Mouse (Mus musculus) neural tube, embryonic 15.5 days (tissue): Measurements from ENCODE around the gene Rasal2. TPM values are rescaled to one million over a fixed set of nuclear protein-coding genes. Genes with fewer than 3 reads are reported as not detected.

Source experiments
- ATAC-seq: fragments of 200-750 bp; cut with Nextera tagmentation; 2 replicates; pipeline ENCODE4 v1.8.0; 2017; ENCODE audit warnings: mild to moderate bottlenecking, moderate TSS enrichment, moderate library complexity; ENCODE audit not compliant: low FRiP score
- H3K27ac ChIP-seq: fragments of 300-500 bp; sonication (generic); replicated peaks from 2 replicates; pipeline ENCODE4 v1.5.1; 2015; ENCODE audit warnings: mild to moderate bottlenecking, inconsistent platforms
- H3K27me3 ChIP-seq: fragments of 300-500 bp; sonication (generic); replicated peaks from 2 replicates; pipeline ENCODE4 v1.6.1; 2015; ENCODE audit warnings: inconsistent platforms
- H3K36me3 ChIP-seq: fragments of 300-500 bp; sonication (generic); 2 replicates; pipeline ENCODE4 v1.6.1; 2015; ENCODE audit warnings: inconsistent platforms
- H3K4me1 ChIP-seq: fragments of 300-500 bp; sonication (generic); 2 replicates; pipeline ENCODE4 v1.6.1; 2015; ENCODE audit warnings: inconsistent platforms
- H3K4me2 ChIP-seq: fragments of 300-500 bp; sonication (generic); 2 replicates; pipeline ENCODE4 v1.6.1; 2015; ENCODE audit warnings: inconsistent platforms, mild to moderate bottlenecking, moderate library complexity
- H3K4me3 ChIP-seq: fragments of 300-500 bp; sonication (generic); replicated peaks from 2 replicates; pipeline ENCODE4 v1.5.1; 2015; ENCODE audit warnings: mild to moderate bottlenecking, inconsistent platforms
- H3K9ac ChIP-seq: fragments of 300-500 bp; sonication (generic); replicated peaks from 2 replicates; pipeline ENCODE4 v1.6.1; 2015; ENCODE audit warnings: mild to moderate bottlenecking, inconsistent platforms
- H3K9me3 ChIP-seq: fragments of 300-500 bp; sonication (generic); replicated peaks from 2 replicates; pipeline ENCODE4 v1.6.1; 2016; ENCODE audit warnings: inconsistent platforms
- WGBS: fragments of 180-500 bp; shearing (Covaris S2); methylation state at CpG from one replicate; pipeline ENCODE4 v1.1.7; 2015; ENCODE audit warnings: mixed read lengths; 5-methylcytosine and 5-hydroxymethylcytosine counted together
- polyA plus RNA-seq: library from polyadenylated mRNA; unstranded; fragments of >200 nt; fragmentation: Nextera tagmentation; extraction: Ambion mirVana; gene quantifications from 2 replicates; pipeline ENCODE4 v1.2.1, GENCODE M21; 2015

Rasal2 gene
- polyA plus RNA-seq, 1 experiment from 2014 or later, result 39.1 TPM

- Histone ChIP-seq H3K4me1 (peaks cover 17% of the 10 kb centered on the region), H3K9ac (no peak overlapping the region), H3K9me3 (no peaks in the 10 kb centered on the region), H3K4me2 (peak overlapping the region; percentile 34), H3K36me3 (peaks cover 15% of the 10 kb centered on the region), H3K27ac (no peak overlapping the region), H3K27me3 (no peaks in the 10 kb centered on the region), H3K4me3 (no peak overlapping the region)
- ATAC-seq, result no peak
- 36% methylated on average over 9 of the region's 9 CpGs for WGBS
Observed at GRCm38 (mm10) chr1:157178988-157179764, 233.2 kb downstream of the Rasal2 start.

GRCm38 (mm10) chr1:157169292-157169691 lies 243.1 kb downstream of the Rasal2 start:
- Histone ChIP-seq H3K4me3 (no peak overlapping the region), H3K36me3 (peaks cover 5% of the 10 kb centered on the region), H3K9me3 (no peaks in the 10 kb centered on the region), H3K9ac (no peak overlapping the region), H3K4me2 (no peak overlapping the region), H3K4me1 (no peaks in the 10 kb centered on the region), H3K27me3 (no peaks in the 10 kb centered on the region), H3K27ac (no peak overlapping the region)
- WGBS, result 84% methylated on average over 8 of the region's 8 CpGs
- no peak for ATAC-seq

- H3K4me3 ChIP-seq, result no peak overlapping the region
- no peaks in the 10 kb centered on the region for H3K27me3 ChIP-seq
- H3K27ac ChIP-seq, result no peak overlapping the region
- no peaks in the 10 kb centered on the region for H3K4me1 ChIP-seq
- no peaks in the 10 kb centered on the region for H3K9me3 ChIP-seq
- no peak overlapping the region for H3K9ac ChIP-seq
- ATAC-seq, result no peak
- peaks cover under 1% of the 10 kb centered on the region for H3K36me3 ChIP-seq
- no peak overlapping the region for H3K4me2 ChIP-seq
- WGBS, result 93% methylated on average over 7 of the region's 7 CpGs
Observed at GRCm38 (mm10) chr1:157168891-157169290, 243.5 kb downstream of the Rasal2 start.

- Histone ChIP-seq H3K27ac (no peak overlapping the region), H3K4me2 (no peak overlapping the region), H3K4me3 (no peak overlapping the region), H3K4me1 (no peaks in the 10 kb centered on the region), H3K27me3 (no peaks in the 10 kb centered on the region), H3K9ac (no peak overlapping the region), H3K9me3 (no peaks in the 10 kb centered on the region), H3K36me3 (peaks cover 15% of the 10 kb centered on the region)
- ATAC-seq, result no peak
Observed at GRCm38 (mm10) chr1:157153781-157154180, 258.6 kb downstream of the Rasal2 start.

- H3K27ac ChIP-seq, result no peak overlapping the region
- H3K27me3 ChIP-seq, result no peaks in the 10 kb centered on the region
- H3K36me3 ChIP-seq, result peaks cover 24% of the 10 kb centered on the region
- H3K4me1 ChIP-seq, result no peaks in the 10 kb centered on the region
- no peak overlapping the region for H3K4me3 ChIP-seq
- WGBS, result 69% methylated on average over 1 of the region's 1 CpGs
- no peak for ATAC-seq
- H3K9me3 ChIP-seq, result no peaks in the 10 kb centered on the region
- no peak overlapping the region for H3K4me2 ChIP-seq
- no peak overlapping the region for H3K9ac ChIP-seq
Observed at GRCm38 (mm10) chr1:157150107-157150506, 262.3 kb downstream of the Rasal2 start.

- Histone ChIP-seq H3K27me3 (no peaks in the 10 kb centered on the region), H3K27ac (no peak overlapping the region), H3K9ac (no peak overlapping the region), H3K4me3 (no peak overlapping the region), H3K4me2 (no peak overlapping the region), H3K4me1 (0 out of 2 replicates have a peak, but pooled peaks cover 4% of the 10 kb centered on the region), H3K36me3 (peaks cover 38% of the 10 kb centered on the region), H3K9me3 (no peaks in the 10 kb centered on the region)
- ATAC-seq, result no peak
- WGBS, result 93% methylated on average over 3 of the region's 3 CpGs
Observed at GRCm38 (mm10) chr1:157144621-157145020, 267.8 kb downstream of the Rasal2 start.

- H3K36me3 ChIP-seq, result peaks cover 41% of the 10 kb centered on the region
- H3K27ac ChIP-seq, result 0 out of 2 replicates have a peak overlapping the region, but pooled peaks have one; percentile 9
Observed at GRCm38 (mm10) chr1:157143326-157143932, 269.0 kb downstream of the Rasal2 start.

GRCm38 (mm10) chr1:157141014-157141413 lies 271.4 kb downstream of the Rasal2 start:
- H3K36me3 ChIP-seq, result peaks cover 22% of the 10 kb centered on the region
- H3K4me1 ChIP-seq, result 0 out of 2 replicates have a peak, but pooled peaks cover 10% of the 10 kb centered on the region
- H3K9ac ChIP-seq, result no peak overlapping the region
- H3K27me3 ChIP-seq, result no peaks in the 10 kb centered on the region
- 86% methylated on average over 3 of the region's 3 CpGs for WGBS
- no peak overlapping the region for H3K4me2 ChIP-seq
- no peak overlapping the region for H3K4me3 ChIP-seq
- H3K27ac ChIP-seq, result no peak overlapping the region
- no peaks in the 10 kb centered on the region for H3K9me3 ChIP-seq
- ATAC-seq, result no peak

More at GRCm38 (mm10) chr1:157143326-157143932, 269.0 kb downstream of the Rasal2 start:
- Histone ChIP-seq H3K4me3 (no peak overlapping the region), H3K4me1 (0 out of 2 replicates have a peak, but pooled peaks cover 4% of the 10 kb centered on the region), H3K9me3 (no peaks in the 10 kb centered on the region), H3K9ac (no peak overlapping the region), H3K27me3 (no peaks in the 10 kb centered on the region), H3K4me2 (no peak overlapping the region)
- WGBS, result 33% methylated on average over 7 of the region's 7 CpGs
- ATAC-seq, result no peak

- no peak overlapping the region for H3K4me3 ChIP-seq
- peaks cover 21% of the 10 kb centered on the region for H3K36me3 ChIP-seq
- no peak for ATAC-seq
- no peak overlapping the region for H3K4me2 ChIP-seq
- H3K9ac ChIP-seq, result no peak overlapping the region
- H3K27me3 ChIP-seq, result no peaks in the 10 kb centered on the region
- WGBS, result 92% methylated on average over 1 of the region's 1 CpGs
- H3K4me1 ChIP-seq, result 0 out of 2 replicates have a peak, but pooled peaks cover 7% of the 10 kb centered on the region
- H3K27ac ChIP-seq, result no peak overlapping the region
- no peaks in the 10 kb centered on the region for H3K9me3 ChIP-seq
Observed at GRCm38 (mm10) chr1:157137854-157138241, 274.5 kb downstream of the Rasal2 start.

GRCm38 (mm10) chr1:157137132-157137853 lies 275.1 kb downstream of the Rasal2 start:
- Histone ChIP-seq H3K36me3 (peaks cover 21% of the 10 kb centered on the region), H3K4me3 (no peak overlapping the region), H3K9me3 (no peaks in the 10 kb centered on the region), H3K4me2 (no peak overlapping the region), H3K27ac (no peak overlapping the region), H3K4me1 (0 out of 2 replicates have a peak, but pooled peaks cover 7% of the 10 kb centered on the region), H3K9ac (no peak overlapping the region), H3K27me3 (no peaks in the 10 kb centered on the region)
- 66% methylated on average over 9 of the region's 9 CpGs for WGBS
- ATAC-seq, result peak; percentile 66

GRCm38 (mm10) chr1:157128219-157128618 lies 284.2 kb downstream of the Rasal2 start:
- Histone ChIP-seq H3K4me3 (no peak overlapping the region), H3K36me3 (no peaks in the 10 kb centered on the region), H3K9ac (no peak overlapping the region), H3K4me2 (no peak overlapping the region), H3K27me3 (no peaks in the 10 kb centered on the region), H3K9me3 (no peaks in the 10 kb centered on the region), H3K27ac (no peak overlapping the region), H3K4me1 (no peaks in the 10 kb centered on the region)
- no peak for ATAC-seq
- WGBS, result 96% methylated on average over 2 of the region's 2 CpGs
